Mouse (Mus musculus): ENCODE measurements at regions not wholly inside any gene's neighbourhood (a gene's known extent, or its start where the extent isn't known, plus 50 kb on each side); places are given as distances from the start of the nearest gene placed in this dataset.

DNA sequence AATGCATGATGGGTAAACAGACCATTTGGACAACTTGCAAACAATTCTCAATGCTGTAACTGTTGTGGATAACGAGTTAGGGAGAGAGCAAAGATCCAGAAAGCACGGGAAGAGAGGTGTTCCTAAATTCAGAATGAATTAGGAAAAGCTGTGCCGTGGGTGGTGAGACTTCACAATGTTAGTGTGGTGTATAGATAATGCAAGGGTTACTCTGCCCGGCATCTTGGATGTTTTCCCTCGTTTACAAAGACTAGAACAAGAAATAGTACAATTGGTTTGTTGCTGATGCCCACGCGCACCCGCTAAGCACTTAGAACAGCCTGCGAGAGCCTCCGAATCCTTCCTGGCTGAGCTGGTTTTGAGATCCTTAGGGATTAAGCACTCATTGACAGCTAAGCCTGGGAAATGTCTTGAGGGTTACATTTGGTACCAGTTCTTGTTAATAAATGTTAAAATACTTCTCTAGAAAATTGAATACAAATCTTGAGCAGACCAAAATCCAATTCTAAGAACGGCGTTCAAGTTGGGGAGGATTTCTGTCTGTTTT is 413.1 kb downstream of the Epha4 start:
- DNase-seq: no peak

- no peak for DNase-seq
Measured at GRCm38 (mm10) chr1:77102421-77103133, 412.3 kb downstream of the Epha4 start.

GRCm38 (mm10) chr1:77109861-77110785 is 404.8 kb downstream of the Epha4 start:
- no peak for DNase-seq

GRCm38 (mm10) chr1:77128411-77128810 is 386.5 kb downstream of the Epha4 start:
- no peak for DNase-seq

DNA sequence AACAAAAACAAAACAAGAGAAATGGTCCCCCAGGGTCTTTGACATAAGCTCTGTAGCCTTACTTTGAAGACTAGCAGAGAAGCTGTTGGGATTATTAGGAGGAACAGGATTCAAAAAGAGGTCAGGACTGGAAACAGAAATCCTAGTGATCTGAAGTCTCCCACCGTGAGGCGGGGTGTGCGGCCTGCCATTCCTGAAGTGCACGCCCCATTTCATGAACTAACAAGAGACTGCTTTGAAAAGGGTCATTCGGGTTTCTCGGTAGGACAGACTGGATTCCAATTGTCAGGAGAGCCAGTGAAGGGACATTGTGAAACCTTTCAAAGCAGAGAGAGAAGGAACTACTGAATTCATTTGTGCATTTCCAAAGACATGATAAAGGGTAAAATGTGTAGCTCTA is 377.2 kb downstream of the Epha4 start:
- no peak for DNase-seq

GRCm38 (mm10) chr1:77140906-77141305 is 374.0 kb downstream of the Epha4 start:
- DNase-seq: no peak

- no peak for DNase-seq
Measured at GRCm38 (mm10) chr1:77148052-77148451, 366.8 kb downstream of the Epha4 start.

DNA sequence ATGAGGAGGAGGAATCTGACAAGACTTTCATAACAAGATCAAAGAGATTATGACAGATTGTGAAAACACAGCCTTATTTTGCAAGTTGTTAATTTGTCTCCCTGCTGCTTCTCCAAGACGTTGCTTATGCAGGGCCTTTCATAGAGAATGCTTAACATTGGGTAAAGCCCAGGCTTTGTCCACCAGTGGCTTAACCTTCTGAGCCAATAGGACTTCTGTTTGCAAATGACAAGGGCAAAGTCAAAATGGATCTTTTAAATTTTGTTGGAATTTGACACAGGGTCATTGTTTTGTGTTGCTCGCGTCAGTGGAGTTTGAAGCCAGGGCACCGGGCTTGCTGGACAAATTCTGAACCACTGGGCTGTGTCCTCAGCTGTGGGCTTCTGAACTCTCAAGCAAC is 346.6 kb downstream of the Epha4 start:
- DNase-seq: no peak

GRCm38 (mm10) chr1:77172463-77172862 is 342.4 kb downstream of the Epha4 start:
- no peak for DNase-seq

GRCm38 (mm10) chr1:77174801-77175200 is 340.1 kb downstream of the Epha4 start:
- no peak for DNase-seq

DNA sequence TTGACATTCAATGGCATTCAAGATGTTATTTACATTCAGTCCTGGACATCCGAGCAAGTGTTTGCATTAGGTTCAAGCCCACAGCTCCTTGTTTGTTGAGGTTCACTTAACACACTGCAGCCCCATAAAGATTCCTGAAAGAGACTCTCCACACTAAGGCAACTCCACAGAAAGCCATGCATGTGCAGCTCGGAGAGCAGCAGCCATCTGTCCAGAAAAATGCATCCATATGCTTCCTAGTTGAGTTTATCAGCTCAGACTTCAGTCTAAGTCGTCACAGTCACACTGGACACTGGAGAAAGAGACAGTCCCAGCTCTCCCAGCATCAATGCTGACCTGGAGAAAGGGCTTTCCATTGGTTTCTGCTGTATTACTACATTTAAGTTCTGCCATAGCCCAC is 339.7 kb downstream of the Epha4 start:
- DNase-seq: no peak

- DNase-seq: no peak
Measured at GRCm38 (mm10) chr1:77176516-77176915, 338.4 kb downstream of the Epha4 start.

GRCm38 (mm10) chr1:77183965-77184364 is 330.9 kb downstream of the Epha4 start:
- peak; percentile 9 for DNase-seq

GRCm38 (mm10) chr1:77190141-77190540 is 324.7 kb downstream of the Epha4 start:
- no peak for DNase-seq

- DNase-seq: no peak
Measured at GRCm38 (mm10) chr1:77201321-77201917, 313.5 kb downstream of the Epha4 start.

- DNase-seq: no peak
Measured at GRCm38 (mm10) chr1:77202948-77203347, 311.9 kb downstream of the Epha4 start.

GRCm38 (mm10) chr1:77206535-77206934 is 308.4 kb downstream of the Epha4 start:
- no peak for DNase-seq

DNA sequence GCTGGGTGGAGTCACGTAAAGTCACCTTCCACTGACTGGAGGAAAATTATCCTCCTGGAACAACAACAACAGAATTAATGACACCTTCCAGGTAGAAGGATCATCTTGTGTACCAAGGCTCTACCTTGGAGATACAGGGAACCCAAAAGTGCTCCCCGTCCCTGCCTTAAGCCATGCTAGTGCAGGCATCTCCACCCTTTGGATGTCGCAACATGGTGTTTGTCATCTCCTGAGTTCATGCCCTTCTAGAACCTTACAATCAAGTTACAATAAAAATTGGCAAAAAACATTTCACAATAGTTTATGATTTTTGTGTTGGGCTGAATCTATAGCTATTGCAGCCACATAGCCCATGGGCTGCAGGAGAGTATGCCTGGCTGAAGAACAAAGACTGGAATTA is 305.5 kb downstream of the Epha4 start:
- DNase-seq: no peak

GRCm38 (mm10) chr1:77213462-77214098 is 301.3 kb downstream of the Epha4 start:
- peak; percentile 26 for DNase-seq

GRCm38 (mm10) chr1:77219488-77220321 is 295.2 kb downstream of the Epha4 start:
- no peak for DNase-seq

GRCm38 (mm10) chr1:77220322-77220590 is 294.6 kb downstream of the Epha4 start:
- no peak for DNase-seq

- no peak for DNase-seq
Measured at GRCm38 (mm10) chr1:77220783-77221182, 294.1 kb downstream of the Epha4 start.
